Mouse (Mus musculus) duodenum, adult 2 months (tissue): ENCODE data around the gene Angptl8. TPM values are rescaled to one million over a fixed set of nuclear protein-coding genes. Genes with fewer than 3 reads are reported as not detected.

ENCODE experiments used
- polyA plus RNA-seq: library from polyadenylated mRNA; depleted of rRNA; stranded (reverse); fragments of >200 nt; gene quantifications from 2 replicates; pipeline ENCODE4 v1.2.3, GENCODE M21; 2012; ENCODE audit warnings: low replicate concordance; rRNA removed

The Angptl8 gene
- polyA plus RNA-seq: 18.2 and 18.8 TPM in 2 replicates

GRCm38 (mm10) chr9:21835258-21835912, at the start of gene Angptl8:
TSS of gene Angptl8 (plus strand) at chr9:21835510.

GRCm38 (mm10) chr9:21798345-21799009, 36.8 kb upstream of the Angptl8 start, which contains the start of gene Kank2:
TSS of gene Kank2 (minus strand) at chr9:21798744.

GRCm38 (mm10) chr9:21852128-21853091, 17.1 kb downstream of the Angptl8 start, which contains the start of gene Dock6:
TSS of gene Dock6 (minus strand) at chr9:21852635.

Other genes starting within 250 kb of the Angptl8 start
- gene Timm29, start 242.8 kb upstream of the Angptl8 start, polyA plus RNA-seq: 14.3 and 15.6 TPM in 2 replicates
- 37.1 and 41.0 TPM in 2 replicates for gene Yipf2, start 242.7 kb upstream of the Angptl8 start, polyA plus RNA-seq
- 17.2 and 28.1 TPM in 2 replicates for gene Smarca4, start 219.3 kb upstream of the Angptl8 start, polyA plus RNA-seq
- 28.7 and 47.8 TPM in 2 replicates for gene Ldlr, start 112.0 kb upstream of the Angptl8 start, polyA plus RNA-seq
- gene Spc24, start 75.2 kb upstream of the Angptl8 start, polyA plus RNA-seq: 9.2 and 13.7 TPM in 2 replicates
- gene Kank2, start 36.8 kb upstream of the Angptl8 start, polyA plus RNA-seq: 13.1 and 22.7 TPM in 2 replicates
- 43.2 and 51.0 TPM in 2 replicates for gene Dock6, start 17.1 kb downstream of the Angptl8 start, polyA plus RNA-seq
- 32.5 and 58.0 TPM in 2 replicates for gene Rab3d, start 82.7 kb downstream of the Angptl8 start, polyA plus RNA-seq
- 0.63 and 2.5 TPM in 2 replicates for gene Ccdc159, start 92.0 kb downstream of the Angptl8 start, polyA plus RNA-seq
- 191 and 195 TPM in 2 replicates for gene Tmem205, start 92.0 kb downstream of the Angptl8 start, polyA plus RNA-seq
- 6.9 and 11.4 TPM in 2 replicates for gene Plppr2, start 101.5 kb downstream of the Angptl8 start, polyA plus RNA-seq
- 5.6 and 8.0 TPM in 2 replicates for gene Swsap1, start 120.2 kb downstream of the Angptl8 start, polyA plus RNA-seq
- 2.4 and 3.9 TPM in 2 replicates for gene Epor, start 128.0 kb downstream of the Angptl8 start, polyA plus RNA-seq
- gene Rgl3, start 153.9 kb downstream of the Angptl8 start, polyA plus RNA-seq: 2.9 and 12.6 TPM in 2 replicates
- 0.17 TPM in 1 of 2 replicates, not detected in the other for gene Ccdc151, start 167.1 kb downstream of the Angptl8 start, polyA plus RNA-seq
- gene Prkcsh, start 167.3 kb downstream of the Angptl8 start, polyA plus RNA-seq: 118 and 211 TPM in 2 replicates
- 0.13 and 0.46 TPM in 2 replicates for gene Elavl3, start 216.5 kb downstream of the Angptl8 start, polyA plus RNA-seq
- not detected in 2 replicates for gene Gm49318, start 235.7 kb downstream of the Angptl8 start, polyA plus RNA-seq
- 8.8 and 9.9 TPM in 2 replicates for gene Zfp653, start 235.9 kb downstream of the Angptl8 start, polyA plus RNA-seq
- 48.2 and 51.0 TPM in 2 replicates for gene Ecsit, start 249.9 kb downstream of the Angptl8 start, polyA plus RNA-seq